Comparison of ENCODE assay signal across 8 mouse cellular contexts in the genomic region with DNA sequence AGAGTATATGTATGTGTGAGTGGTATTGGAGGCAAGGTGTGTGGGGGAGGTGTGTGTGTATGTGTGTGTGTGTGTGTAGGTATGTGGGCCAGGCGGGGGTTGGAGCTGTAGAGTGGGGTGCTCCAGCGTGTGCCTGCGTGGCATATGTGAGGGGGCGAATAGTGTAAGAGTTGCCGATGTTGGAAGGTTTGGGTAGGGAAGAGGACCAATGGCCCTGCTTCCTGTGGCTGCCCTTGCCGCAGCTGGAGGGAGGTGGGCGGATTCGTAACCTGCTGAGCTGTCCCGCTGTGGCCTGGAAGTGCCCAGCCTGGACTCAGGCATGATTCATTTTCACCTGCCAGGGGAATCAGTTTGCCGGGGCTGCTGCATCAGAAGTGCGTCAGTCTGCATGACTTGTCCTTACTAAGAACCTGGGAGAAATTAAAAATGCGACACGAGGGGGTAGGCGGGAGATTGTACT.
DNase-seq lines count a peak whose midpoint lies in the region; ATAC-seq and TF ChIP-seq lines count a peak whose summit lies in the region.

No protein-coding gene starts in this region.

- no peak for TF ChIP-seq CTCF in cortical plate, adult 2 months (IDR thresholded peaks at IDR 0.05; ENCODE audit: extremely low read depth, insufficient read depth, low read length)

- H3K36me3 ChIP-seq in forebrain, embryonic 15.5 days = no peaks in the 10 kb centered on the region
- 0 out of 2 replicates have a peak, but pooled peaks cover under 1% of the 10 kb centered on the region for H3K36me3 ChIP-seq in midbrain, embryonic 12.5 days

- H3K4me2 ChIP-seq in forebrain, embryonic 15.5 days (replicated peaks) = peak overlapping the region; percentile 68
- peak overlapping the region; percentile 65 for H3K4me2 ChIP-seq in midbrain, embryonic 12.5 days (replicated peaks)

- H3K27ac ChIP-seq in cortical plate, adult 2 months (ENCODE audit: insufficient read depth, low read length) = peak overlapping the region; percentile 24; the same call in 1 of the 2 replicates
- no peak overlapping the region for H3K27ac ChIP-seq in forebrain, embryonic 15.5 days (replicated peaks)
- peak overlapping the region; percentile 67 for H3K27ac ChIP-seq in midbrain, embryonic 12.5 days (replicated peaks)

- WGBS in forebrain, embryonic 15.5 days = 5% methylated on average over 14 of the region's 14 CpGs
- WGBS in midbrain, embryonic 12.5 days = 6% methylated on average over 14 of the region's 14 CpGs

- H3K9me3 ChIP-seq in forebrain, embryonic 15.5 days = no peaks in the 10 kb centered on the region
- H3K9me3 ChIP-seq in midbrain, embryonic 12.5 days = no peaks in the 10 kb centered on the region

- no peak for TF ChIP-seq POLR2A in cortical plate, adult 2 months (IDR thresholded peaks at IDR 0.05; ENCODE audit: extremely low read depth, insufficient read depth, low read length)

- DNase-seq in layer of hippocampus, adult 9-11 months = peak; percentile 72
- DNase-seq in layer of hippocampus, postnatal 10 days (ENCODE audit: low spot score in 2 of 2) = no peak
- DNase-seq in gastrocnemius, postnatal 4 days (ENCODE audit: low spot score in 2 of 2) = no peak

- no peaks in the 10 kb centered on the region for H3K27me3 ChIP-seq in forebrain, embryonic 15.5 days
- H3K27me3 ChIP-seq in midbrain, embryonic 12.5 days = 0 out of 2 replicates have a peak, but pooled peaks cover 14% of the 10 kb centered on the region

- ATAC-seq in forebrain, embryonic 15.5 days (replicated peaks) = peak; percentile 63
- peak; percentile 42; the same call in 1 of the 2 replicates for ATAC-seq in midbrain, embryonic 12.5 days (ENCODE audit: low FRiP score, low read depth)
- ATAC-seq in megakaryocyte-erythroid progenitor cell, adult 5-6 weeks (replicated peaks; ENCODE audit: low FRiP score, low TSS enrichment, poor library complexity, severe bottlenecking) = no peak
- no peak for ATAC-seq in erythroblast, adult 5-6 weeks (replicated peaks; ENCODE audit: low FRiP score, poor library complexity, severe bottlenecking)

- H3K4me3 ChIP-seq in cortical plate, adult 2 months (ENCODE audit: insufficient read depth, low read length) = peak overlapping the region; percentile 64; the same call in 1 of the 2 replicates
- peak overlapping the region; percentile 39 for H3K4me3 ChIP-seq in forebrain, embryonic 15.5 days
- H3K4me3 ChIP-seq in midbrain, embryonic 12.5 days = peak overlapping the region; percentile 46

- peaks cover 9% of the 10 kb centered on the region for H3K4me1 ChIP-seq in cortical plate, adult 2 months (ENCODE audit: control insufficient read depth, insufficient read depth, low read length)
- peaks cover 23% of the 10 kb centered on the region for H3K4me1 ChIP-seq in forebrain, embryonic 15.5 days
- peaks cover 24% of the 10 kb centered on the region for H3K4me1 ChIP-seq in midbrain, embryonic 12.5 days

- H3K9ac ChIP-seq in forebrain, embryonic 15.5 days (replicated peaks) = peak overlapping the region; percentile 33
- peak overlapping the region; percentile 43 for H3K9ac ChIP-seq in midbrain, embryonic 12.5 days (replicated peaks)

Comparison
In these comparisons a context has a peak if more than half of its experiments do, and no peak if none do; other contexts are left out.
1. ATAC-seq: peak in forebrain, embryonic 15.5 days (single experiment) and midbrain, embryonic 12.5 days (single experiment); none in megakaryocyte-erythroid progenitor cell, adult 5-6 weeks (single experiment) and erythroblast, adult 5-6 weeks (single experiment).
2. Peak in every context shown above with its lines, with median percentiles within 50 percentile points of each other: H3K4me3 ChIP-seq.